Mouse (Mus musculus) liver, adult 2 months (tissue): ENCODE measurements around the gene Ttll6.

Source experiments
- CTCF ChIP-seq: fragments of 200-500 bp; IDR thresholded peaks from 2 replicates; pipeline ENCODE4 v1.5.1; 2011; ENCODE audit warnings: low read depth, low read length, control low read depth
- POLR2A ChIP-seq: fragments of 200-500 bp; IDR thresholded peaks from 2 replicates; pipeline ENCODE4 v1.6.1; 2011; ENCODE audit warnings: low read length, control low read depth; ENCODE audit not compliant: insufficient read depth; ENCODE audit errors: extremely low read depth

DNA sequence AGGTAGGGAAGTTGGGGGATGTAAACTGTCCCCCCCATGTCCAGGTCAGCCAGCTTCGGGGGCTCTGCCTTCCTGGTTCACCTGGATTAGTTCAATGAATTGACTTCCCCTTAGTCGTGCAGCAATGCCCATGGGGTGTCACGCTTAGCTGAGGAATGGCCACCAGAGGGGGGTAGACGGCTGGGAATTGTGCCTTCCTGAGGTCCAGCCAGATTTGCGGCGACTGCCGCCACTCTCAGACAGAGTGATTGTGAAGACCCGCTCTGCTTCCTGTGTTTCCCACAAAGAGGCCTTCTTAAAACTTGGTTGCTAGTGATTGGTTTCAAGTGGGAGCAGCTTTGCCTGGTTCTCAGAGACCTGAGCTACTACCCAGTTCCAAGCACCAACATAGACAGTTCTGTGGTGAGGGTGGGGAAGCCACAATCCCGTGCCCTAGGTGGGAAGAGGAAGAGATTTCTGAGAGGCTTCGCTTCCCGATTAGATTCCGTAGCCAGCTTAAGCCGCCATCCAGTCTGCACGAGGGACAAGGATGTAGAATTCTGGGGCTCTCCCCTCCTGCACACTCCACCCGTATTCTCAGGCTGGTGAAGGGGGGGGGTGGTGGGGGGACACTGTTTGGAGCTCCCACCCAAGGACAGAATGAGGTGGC lies 12.2 kb downstream of the Ttll6 start:
- no peak for TF ChIP-seq POLR2A
- peak; percentile 88 for TF ChIP-seq CTCF
